ENCODE assay signal across 8 mouse cellular contexts in the genomic region with DNA sequence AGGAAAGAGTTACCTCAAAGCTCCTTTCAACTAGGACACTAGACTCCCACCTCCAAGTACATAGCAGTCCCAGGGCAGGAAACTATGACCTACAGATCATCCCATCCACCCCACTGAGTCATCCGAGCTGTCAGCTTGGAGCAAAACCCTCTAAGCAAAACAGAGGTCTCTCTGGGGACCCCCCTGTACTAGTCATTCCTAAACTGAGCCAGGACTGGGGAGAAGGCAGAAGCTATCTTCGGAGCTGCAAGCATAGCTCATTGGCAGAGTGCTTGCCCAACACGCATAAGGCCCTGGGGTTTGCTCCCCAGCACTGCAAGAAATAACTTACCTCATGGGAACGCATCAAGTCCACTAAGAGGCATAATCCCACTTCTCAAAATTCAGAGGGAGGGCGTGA. TPM values are rescaled to one million over a fixed set of nuclear protein-coding genes. Genes with fewer than 3 reads are reported as not detected.
A peak's percentile ranks its signal among the peaks of the same experiment; 100 is the strongest.
DNase-seq lines count a peak whose midpoint lies in the region; ATAC-seq lines count a peak whose summit lies in the region.
"Had no signal": no experiment of that assay in that cellular context is flagged by ENCODE, and none has a peak within 500 bp of the region (broad histone marks: within the 10 kb centered on the region; RNA-seq: fewer than 3 reads in every experiment).

No protein-coding gene starts in this region.

- peaks cover 35% of the 10 kb centered on the region for H3K4me1 ChIP-seq in limb, embryonic 13.5 days
- peaks cover 38% of the 10 kb centered on the region for H3K4me1 ChIP-seq in limb, embryonic 10.5 days
- H3K4me1 ChIP-seq in embryonic facial prominence, embryonic 13.5 days: peaks cover 34% of the 10 kb centered on the region
- peaks cover 39% of the 10 kb centered on the region for H3K4me1 ChIP-seq in liver, embryonic 16.5 days (ENCODE audit: control insufficient read depth, low read depth, low read length)

- no peak for ATAC-seq in limb, embryonic 13.5 days (ENCODE audit: low FRiP score, low read depth)
- no peak for ATAC-seq in embryonic facial prominence, embryonic 13.5 days (ENCODE audit: insufficient number of reproducible peaks, insufficient read depth, low FRiP score, low TSS enrichment, low read depth)
- no peak for ATAC-seq in liver, embryonic 16.5 days (ENCODE audit: low read depth)

- peak overlapping the region; percentile 88; the same call in 1 of the 2 replicates for H3K9ac ChIP-seq in limb, embryonic 13.5 days
- peak overlapping the region; percentile 33; the same call in 1 of the 2 replicates for H3K9ac ChIP-seq in embryonic facial prominence, embryonic 13.5 days
- H3K9ac ChIP-seq in liver, embryonic 16.5 days (ENCODE audit: low read depth, low read length): no peak overlapping the region
- H3K9ac ChIP-seq: liver, embryonic 14.5 days had no signal

- peak overlapping the region; percentile 94; the same call in 1 of the 2 replicates for H3K4me2 ChIP-seq in limb, embryonic 13.5 days (replicated peaks)
- H3K4me2 ChIP-seq in embryonic facial prominence, embryonic 13.5 days: peak overlapping the region; percentile 89
- 0 out of 2 replicates have a peak overlapping the region, but pooled peaks have one; percentile 90 for H3K4me2 ChIP-seq in liver, embryonic 16.5 days (ENCODE audit: low read depth, low read length)

- no peak for DNase-seq in limb, embryonic 10.5 days (ENCODE audit: low spot score)
- DNase-seq in NIH3T3 (ENCODE audit: low read depth): peak; percentile 82
- no peak for DNase-seq in layer of hippocampus, adult 18-20 months (ENCODE audit: low spot score in 2 of 2)
- no peak for DNase-seq in embryo, embryonic 10 days (ENCODE audit: low spot score)

- no peaks in the 10 kb centered on the region for H3K9me3 ChIP-seq in limb, embryonic 13.5 days
- H3K9me3 ChIP-seq in limb, embryonic 10.5 days (replicated peaks): no peaks in the 10 kb centered on the region
- H3K9me3 ChIP-seq in embryonic facial prominence, embryonic 13.5 days: no peaks in the 10 kb centered on the region
- H3K9me3 ChIP-seq in liver, embryonic 16.5 days (replicated peaks; ENCODE audit: control insufficient read depth, low read length): no peaks in the 10 kb centered on the region

- 83% methylated on average over 5 of the region's 5 CpGs for WGBS in limb, embryonic 13.5 days
- WGBS in limb, embryonic 10.5 days: 86% methylated on average over 5 of the region's 5 CpGs
- WGBS in embryonic facial prominence, embryonic 13.5 days: 82% methylated on average over 5 of the region's 5 CpGs
- WGBS in liver, embryonic 16.5 days (ENCODE audit: insufficient replicate concordance): 66% methylated on average over 5 of the region's 5 CpGs

- H3K4me3 ChIP-seq in limb, embryonic 13.5 days: no peak overlapping the region
- no peak overlapping the region for H3K4me3 ChIP-seq in limb, embryonic 10.5 days
- no peak overlapping the region for H3K4me3 ChIP-seq in embryonic facial prominence, embryonic 13.5 days
- H3K4me3 ChIP-seq in liver, embryonic 16.5 days (ENCODE audit: low read depth, low read length): no peak overlapping the region

- no peaks in the 10 kb centered on the region for H3K27me3 ChIP-seq in limb, embryonic 13.5 days
- H3K27me3 ChIP-seq in limb, embryonic 10.5 days (ENCODE audit: low read depth, poor library complexity, severe bottlenecking): no peaks in the 10 kb centered on the region
- no peaks in the 10 kb centered on the region for H3K27me3 ChIP-seq in embryonic facial prominence, embryonic 13.5 days
- H3K27me3 ChIP-seq in liver, embryonic 16.5 days (ENCODE audit: control insufficient read depth, insufficient read depth, low read depth, low read length): no peaks in the 10 kb centered on the region

- H3K36me3 ChIP-seq in limb, embryonic 13.5 days: peaks cover 54% of the 10 kb centered on the region
- H3K36me3 ChIP-seq in limb, embryonic 10.5 days: peaks cover 62% of the 10 kb centered on the region
- H3K36me3 ChIP-seq in embryonic facial prominence, embryonic 13.5 days: peaks cover 48% of the 10 kb centered on the region
- peaks cover 18% of the 10 kb centered on the region for H3K36me3 ChIP-seq in liver, embryonic 16.5 days (ENCODE audit: control insufficient read depth, insufficient read depth)

- H3K27ac ChIP-seq in limb, embryonic 13.5 days: no peak overlapping the region
- no peak overlapping the region for H3K27ac ChIP-seq in limb, embryonic 10.5 days
- no peak overlapping the region for H3K27ac ChIP-seq in embryonic facial prominence, embryonic 13.5 days
- H3K27ac ChIP-seq in liver, embryonic 16.5 days (ENCODE audit: low read length): no peak overlapping the region
- H3K27ac ChIP-seq: liver, embryonic 14.5 days had no signal

RNA-seq across cellular contexts. Expression of a gene that starts 3.4 kb away (rescaled TPM):
- polyA plus RNA-seq in limb, embryonic 13.5 days (2015; fragmentation: Nextera tagmentation; extraction: Ambion mirVana): 139 and 160 TPM in 2 replicates
- polyA plus RNA-seq in limb, embryonic 10.5 days (2016; fragmentation: Nextera tagmentation; extraction: Ambion mirVana): 260 and 263 TPM in 2 replicates
- polyA plus RNA-seq in embryonic facial prominence, embryonic 13.5 days (2015; fragmentation: Nextera tagmentation; extraction: Ambion mirVana): 138 and 141 TPM in 2 replicates
- polyA plus RNA-seq in liver, embryonic 16.5 days (2015; fragmentation: Nextera tagmentation; extraction: Ambion mirVana): 114 and 120 TPM in 2 replicates
- total RNA-seq in layer of hippocampus, adult 18-20 months (2021): 100 to 1,000 TPM; 118 to 124 TPM

RNA-seq across cellular contexts. Expression of a gene that starts 21.0 kb away (rescaled TPM):
- 0.61 and 0.69 TPM in 2 replicates for polyA plus RNA-seq in limb, embryonic 13.5 days (2015; fragmentation: Nextera tagmentation; extraction: Ambion mirVana)
- polyA plus RNA-seq in limb, embryonic 10.5 days (2016; fragmentation: Nextera tagmentation; extraction: Ambion mirVana): 1.1 and 1.2 TPM in 2 replicates
- 0.66 and 0.80 TPM in 2 replicates for polyA plus RNA-seq in embryonic facial prominence, embryonic 13.5 days (2015; fragmentation: Nextera tagmentation; extraction: Ambion mirVana)
- 0.06 and 0.11 TPM in 2 replicates for polyA plus RNA-seq in liver, embryonic 16.5 days (2015; fragmentation: Nextera tagmentation; extraction: Ambion mirVana)
- 1 to 10 TPM in 1 of 2 experiments, under 1 TPM in 1; 0.96 to 1.1 TPM for total RNA-seq in layer of hippocampus, adult 18-20 months (2021)

RNA-seq across cellular contexts. Expression of a gene that starts 50.3 kb away (rescaled TPM):
- 31.7 and 33.2 TPM in 2 replicates for polyA plus RNA-seq in limb, embryonic 13.5 days (2015; fragmentation: Nextera tagmentation; extraction: Ambion mirVana)
- 13.1 and 23.0 TPM in 2 replicates for polyA plus RNA-seq in limb, embryonic 10.5 days (2016; fragmentation: Nextera tagmentation; extraction: Ambion mirVana)
- polyA plus RNA-seq in embryonic facial prominence, embryonic 13.5 days (2015; fragmentation: Nextera tagmentation; extraction: Ambion mirVana): 28.0 and 31.4 TPM in 2 replicates
- polyA plus RNA-seq in liver, embryonic 16.5 days (2015; fragmentation: Nextera tagmentation; extraction: Ambion mirVana): 13.8 TPM in 2 replicates
- total RNA-seq in layer of hippocampus, adult 18-20 months (2021): 100 to 1,000 TPM; 171 to 195 TPM

RNA-seq across cellular contexts. Expression of a gene that starts 51.8 kb away (rescaled TPM):
- 10.8 and 12.6 TPM in 2 replicates for polyA plus RNA-seq in limb, embryonic 13.5 days (2015; fragmentation: Nextera tagmentation; extraction: Ambion mirVana)
- polyA plus RNA-seq in limb, embryonic 10.5 days (2016; fragmentation: Nextera tagmentation; extraction: Ambion mirVana): 7.9 and 10.4 TPM in 2 replicates
- polyA plus RNA-seq in embryonic facial prominence, embryonic 13.5 days (2015; fragmentation: Nextera tagmentation; extraction: Ambion mirVana): 12.0 and 12.6 TPM in 2 replicates
- polyA plus RNA-seq in liver, embryonic 16.5 days (2015; fragmentation: Nextera tagmentation; extraction: Ambion mirVana): 1.7 and 1.9 TPM in 2 replicates
- total RNA-seq in layer of hippocampus, adult 18-20 months (2021): 100 to 1,000 TPM; 117 to 124 TPM
